Mouse (Mus musculus) MEL (cell line): ENCODE measurements around the gene Khnyn. TPM values are rescaled to one million over a fixed set of nuclear protein-coding genes. Genes with fewer than 3 reads are reported as not detected.
A peak's percentile ranks its signal among the peaks of the same experiment; 100 is the strongest.

Experiments used
- DNase-seq: peaks from one replicate; pipeline ENCODE4 v3.0.0; 2011; ENCODE audit warnings: low read depth, low spot score
- H3K27ac ChIP-seq: 2 replicates; pipeline ENCODE4 v1.5.1; 2012; ENCODE audit warnings: low read depth, mild to moderate bottlenecking, control low read depth, low read length, moderate library complexity; ENCODE audit not compliant: control insufficient read depth
- H3K27me3 ChIP-seq, 2 experiments: fragments of 150-350 bp in 1 of 2; sonication (generic) in 1 of 2; 2 replicates each; pipeline ENCODE4 v1.6.1; 2012; ENCODE audit warnings: low read length in 2 of 2, mild to moderate bottlenecking in 2 of 2, improper control_type of control experiment in 1 of 2, moderate library complexity in 1 of 2; ENCODE audit not compliant: insufficient read depth in 2 of 2, control insufficient read depth in 1 of 2
- H3K36me3 ChIP-seq, 2 experiments: 2 replicates each; pipeline ENCODE4 v1.6.1; 2012 to 2014; ENCODE audit warnings: low read length in 2 of 2, improper control_type of control experiment in 1 of 2, inconsistent platforms in 1 of 2, mild to moderate bottlenecking in 1 of 2; ENCODE audit not compliant: insufficient read depth in 2 of 2, control insufficient read depth in 1 of 2
- H3K4me1 ChIP-seq, 2 experiments: fragments of 150-350 bp in 1 of 2; sonication (generic) in 1 of 2; 2 replicates each; pipeline ENCODE4 v1.6.1; 2012; ENCODE audit warnings: low read length in 2 of 2, improper control_type of control experiment in 1 of 2, mild to moderate bottlenecking in 1 of 2; ENCODE audit not compliant: insufficient read depth in 2 of 2, control insufficient read depth in 1 of 2
- H3K4me3 ChIP-seq, 2 experiments: fragments of 150-350 bp in 1 of 2; sonication (generic) in 1 of 2; 2 replicates each; pipeline ENCODE4 v1.5.1; 2012; ENCODE audit warnings: low read depth in 2 of 2, low read length in 2 of 2, mild to moderate bottlenecking in 2 of 2, moderate library complexity in 2 of 2, control low read depth in 1 of 2, improper control_type of control experiment in 1 of 2; ENCODE audit not compliant: control insufficient read depth in 1 of 2, insufficient read depth in 1 of 2
- H3K79me2 ChIP-seq: 2 replicates; pipeline ENCODE4 v1.6.1; 2012; ENCODE audit warnings: mild to moderate bottlenecking, low read length, moderate library complexity; ENCODE audit not compliant: control insufficient read depth, poor library complexity, insufficient read depth
- H3K9ac ChIP-seq: 2 replicates; pipeline ENCODE4 v1.6.1; 2012; ENCODE audit warnings: low read depth, mild to moderate bottlenecking, control low read depth, low read length, moderate library complexity; ENCODE audit not compliant: control insufficient read depth, poor library complexity, severe bottlenecking
- H3K9me3 ChIP-seq: fragments of 150-350 bp; sonication (generic); replicated peaks from 2 replicates; pipeline ENCODE4 v1.6.1; 2012; ENCODE audit warnings: mild to moderate bottlenecking, low read length, improper control_type of control experiment, moderate library complexity; ENCODE audit not compliant: insufficient read depth
- CHD2 ChIP-seq: IDR thresholded peaks from 2 replicates; pipeline ENCODE4 v1.6.1; 2011; ENCODE audit warnings: low read length, improper control_type of control experiment
- CTCF ChIP-seq, 3 experiments: IDR thresholded peaks in 2 of 3; conservative IDR thresholded peaks in 1 of 3; 2 replicates each; pipeline ENCODE4 v1.5.1; 2011 to 2012; ENCODE audit warnings: low read length in 3 of 3, low read depth in 2 of 3, mild to moderate bottlenecking in 2 of 3, improper control_type of control experiment in 1 of 3, inconsistent platforms in 1 of 3, mixed read lengths in 1 of 3, moderate library complexity in 1 of 3; ENCODE audit not compliant: control insufficient read depth in 1 of 3, insufficient read depth in 1 of 3, poor library complexity in 1 of 3, severe bottlenecking in 1 of 3
- ELF1 ChIP-seq: IDR thresholded peaks from 2 replicates; pipeline ENCODE4 v1.6.1; 2014; ENCODE audit warnings: low read depth, mild to moderate bottlenecking, inconsistent platforms, low read length, improper control_type of control experiment, moderate library complexity
- EP300 ChIP-seq, 2 experiments: IDR thresholded peaks; 2 replicates each; pipeline ENCODE4 v1.6.1; 2011; ENCODE audit warnings: improper control_type of control experiment in 2 of 2, low read length in 2 of 2, low read depth in 1 of 2, mild to moderate bottlenecking in 1 of 2
- HCFC1 ChIP-seq: IDR thresholded peaks from 2 replicates; pipeline ENCODE4 v1.6.1; 2012; ENCODE audit warnings: low read depth, mild to moderate bottlenecking, inconsistent platforms, low read length, improper control_type of control experiment, moderate library complexity
- JUND ChIP-seq: IDR thresholded peaks from 2 replicates; pipeline ENCODE4 v1.6.1; 2011; ENCODE audit warnings: low read depth, mild to moderate bottlenecking, improper control_type of control experiment, low read length
- KAT2A ChIP-seq: conservative IDR thresholded peaks from 2 replicates; pipeline ENCODE4 v1.6.1; 2012; ENCODE audit warnings: low read depth, low read length, improper control_type of control experiment, inconsistent platforms
- MAFK ChIP-seq: IDR thresholded peaks from 2 replicates; pipeline ENCODE4 v1.6.1; 2011; ENCODE audit warnings: low read depth, mild to moderate bottlenecking, low read length, improper control_type of control experiment, borderline replicate concordance
- MAX ChIP-seq: IDR thresholded peaks from 2 replicates; pipeline ENCODE4 v1.6.1; 2011; ENCODE audit warnings: low read length, improper control_type of control experiment
- MAZ ChIP-seq: IDR thresholded peaks from 2 replicates; pipeline ENCODE4 v1.6.1; 2012; ENCODE audit warnings: low read depth, mild to moderate bottlenecking, inconsistent platforms, low read length, improper control_type of control experiment
- MEF2A ChIP-seq: IDR thresholded peaks from 2 replicates; pipeline ENCODE4 v1.6.1; 2014; ENCODE audit warnings: low read depth, mild to moderate bottlenecking, inconsistent platforms, low read length, improper control_type of control experiment; ENCODE audit not compliant: poor library complexity, insufficient replicate concordance, severe bottlenecking; ENCODE audit errors: extremely low read depth
- MYB ChIP-seq: IDR thresholded peaks from 2 replicates; pipeline ENCODE4 v1.6.1; 2011; ENCODE audit warnings: mild to moderate bottlenecking, low read depth, low read length, improper control_type of control experiment
- MYC ChIP-seq: IDR thresholded peaks from 2 replicates; pipeline ENCODE4 v1.6.1; 2011; ENCODE audit warnings: low read depth, mild to moderate bottlenecking, low read length, improper control_type of control experiment, moderate library complexity
- NRF1 ChIP-seq: IDR thresholded peaks from 2 replicates; pipeline ENCODE4 v1.6.1; 2014; ENCODE audit warnings: low read depth, mild to moderate bottlenecking, inconsistent platforms, low read length, improper control_type of control experiment, moderate library complexity; ENCODE audit not compliant: poor library complexity, insufficient read depth, severe bottlenecking
- POLR2A ChIP-seq, 2 experiments: IDR thresholded peaks; 2 replicates each; pipeline ENCODE4 v1.6.1; 2011 to 2012; ENCODE audit warnings: low read length in 2 of 2, mild to moderate bottlenecking in 2 of 2, control low read depth in 1 of 2, improper control_type of control experiment in 1 of 2, low read depth in 1 of 2, moderate library complexity in 1 of 2; ENCODE audit not compliant: control insufficient read depth in 1 of 2, insufficient read depth in 1 of 2, poor library complexity in 1 of 2
- POLR2AphosphoS5 ChIP-seq: IDR thresholded peaks from 2 replicates; pipeline ENCODE4 v1.6.1; 2012; ENCODE audit warnings: low read depth, borderline replicate concordance, mild to moderate bottlenecking, inconsistent platforms, low read length, moderate library complexity, mixed read lengths
- RAD21 ChIP-seq: IDR thresholded peaks from 2 replicates; pipeline ENCODE4 v1.6.1; 2011; ENCODE audit warnings: mild to moderate bottlenecking, low read depth, low read length, improper control_type of control experiment
- SMC3 ChIP-seq: IDR thresholded peaks from 2 replicates; pipeline ENCODE4 v1.6.1; 2011; ENCODE audit warnings: low read depth, low read length, improper control_type of control experiment
- USF1 ChIP-seq: IDR thresholded peaks from 2 replicates; pipeline ENCODE4 v1.6.1; 2014; ENCODE audit warnings: low read depth, mild to moderate bottlenecking, inconsistent platforms, low read length, improper control_type of control experiment, moderate library complexity
- USF2 ChIP-seq, 2 experiments: IDR thresholded peaks; 2 replicates each; pipeline ENCODE4 v1.6.1; 2011 to 2012; ENCODE audit warnings: improper control_type of control experiment in 2 of 2, low read length in 2 of 2, borderline replicate concordance in 1 of 2, inconsistent platforms in 1 of 2, low read depth in 1 of 2, mild to moderate bottlenecking in 1 of 2; ENCODE audit not compliant: insufficient read depth in 1 of 2
- ZC3H11A ChIP-seq: IDR thresholded peaks from 2 replicates; pipeline ENCODE4 v1.6.1; 2012; ENCODE audit warnings: low read depth, mild to moderate bottlenecking, inconsistent platforms, low read length, improper control_type of control experiment
- ZKSCAN1 ChIP-seq: IDR thresholded peaks from 2 replicates; pipeline ENCODE4 v1.6.1; 2012; ENCODE audit warnings: low read depth, mild to moderate bottlenecking, inconsistent platforms, low read length, improper control_type of control experiment, moderate library complexity
- polyA plus RNA-seq, 2 experiments: library from polyadenylated mRNA; stranded (reverse) in 1 of 2; unstranded in 1 of 2; fragments of >175 nt in 1 of 2; fragments of >200 nt in 1 of 2; gene quantifications; 2 replicates each; pipeline versions ENCODE4 v1.2.1 to v1.2.4; 2012; ENCODE audit warnings: low replicate concordance in 2 of 2, low read depth in 1 of 2; ENCODE audit not compliant: insufficient read length in 2 of 2, insufficient read depth in 1 of 2, missing spikeins in 1 of 2
- total RNA-seq: library from RNA; depleted of rRNA; stranded (reverse); fragments of 300-350 nt; gene quantifications from 2 replicates; pipeline ENCODE4 v1.2.3, GENCODE M21; 2012

Khnyn gene
- total and polyA plus RNA-seq, 3 experiments: 5.2 to 13.3 TPM; not detected in 1

- Histone ChIP-seq H3K9ac (no peak overlapping the region), H3K4me3 (no peak overlapping the region), H3K27ac (no peak overlapping the region), H3K9me3 (no peaks in the 10 kb centered on the region)
- TF ChIP-seq POLR2AphosphoS5 (no peak), CHD2 (no peak), NRF1 (no peak)
- TF ChIP-seq, all 39 proteins: peak for 0
- DNase-seq: no peak
- Histone ChIP-seq H3K79me2 (no peaks in the 10 kb centered on the region), H3K4me1 (no peaks in the 10 kb centered on the region), H3K27me3 (peaks cover 5 to 17% of the 10 kb centered on the region in 2 experiments), H3K36me3 (no peaks in the 10 kb centered on the region)
Observed at GRCm38 (mm10) chr14:55862186-55862585, 22.6 kb upstream of the Khnyn start.

GRCm38 (mm10) chr14:55862970-55863369, 21.8 kb upstream of the Khnyn start:
- Histone ChIP-seq H3K9me3 (no peaks in the 10 kb centered on the region), H3K4me3 (no peak overlapping the region), H3K79me2 (no peaks in the 10 kb centered on the region), H3K9ac (no peak overlapping the region), H3K27ac (no peak overlapping the region), H3K4me1 (no peaks in the 10 kb centered on the region), H3K36me3 (no peaks in the 10 kb centered on the region), H3K27me3 (peaks cover 3 to 15% of the 10 kb centered on the region in 2 experiments)
- TF ChIP-seq JUND: no peak
- no peak for TF ChIP-seq EP300 (IDR thresholded peaks at IDR 0.05; ENCODE audit: low read depth in 1 of 2, low read length in 2 of 2)
- no peak for TF ChIP-seq MAFK
- TF ChIP-seq NRF1: no peak
- TF ChIP-seq CHD2: no peak
- no peak for TF ChIP-seq POLR2A (IDR thresholded peaks at IDR 0.05; ENCODE audit: control insufficient read depth in 1 of 2, insufficient read depth in 1 of 2, low read depth in 1 of 2, low read length in 2 of 2, poor library complexity in 1 of 2)
- no peak for TF ChIP-seq MYB
- TF ChIP-seq SMC3: no peak
- no peak for TF ChIP-seq ZKSCAN1
- no peak for TF ChIP-seq KAT2A
- no peak for DNase-seq

GRCm38 (mm10) chr14:55863773-55864172, 21.0 kb upstream of the Khnyn start:
- Histone ChIP-seq H3K9me3 (no peaks in the 10 kb centered on the region), H3K36me3 (no peaks in the 10 kb centered on the region), H3K79me2 (no peaks in the 10 kb centered on the region), H3K27me3 (peaks cover 4 to 12% of the 10 kb centered on the region in 2 experiments), H3K27ac (no peak overlapping the region), H3K9ac (no peak overlapping the region), H3K4me1 (no peaks in the 10 kb centered on the region), H3K4me3 (no peak overlapping the region)
- DNase-seq: peak; percentile 78
- TF ChIP-seq ZC3H11A (peak; percentile 60), CTCF (IDR thresholded peaks at IDR 0.05 in 2 of 3, conservative IDR thresholded peaks at IDR 0.05 in 1 of 3; ENCODE audit: control insufficient read depth in 1 of 3, insufficient read depth in 1 of 3, low read depth in 2 of 3, low read length in 3 of 3, poor library complexity in 1 of 3, severe bottlenecking in 1 of 3) (peak; percentile 89 to 97 (median 91)), MEF2A (no peak), ELF1 (no peak), SMC3 (peak; percentile 88), RAD21 (peak; percentile 81), MAX (0 out of 2 replicates have a peak, but pooled peaks have one; percentile 19), USF1 (no peak), HCFC1 (no peak), MYC (0 out of 2 replicates have a peak, but pooled peaks have one; percentile 37), MAZ (no peak), USF2 (IDR thresholded peaks at IDR 0.05; ENCODE audit: borderline replicate concordance in 1 of 2, insufficient read depth in 1 of 2, low read depth in 1 of 2, low read length in 2 of 2) (no peak)
